Mouse (Mus musculus): Measurements from ENCODE around the gene Pax8.

Pax8 gene

DNA sequence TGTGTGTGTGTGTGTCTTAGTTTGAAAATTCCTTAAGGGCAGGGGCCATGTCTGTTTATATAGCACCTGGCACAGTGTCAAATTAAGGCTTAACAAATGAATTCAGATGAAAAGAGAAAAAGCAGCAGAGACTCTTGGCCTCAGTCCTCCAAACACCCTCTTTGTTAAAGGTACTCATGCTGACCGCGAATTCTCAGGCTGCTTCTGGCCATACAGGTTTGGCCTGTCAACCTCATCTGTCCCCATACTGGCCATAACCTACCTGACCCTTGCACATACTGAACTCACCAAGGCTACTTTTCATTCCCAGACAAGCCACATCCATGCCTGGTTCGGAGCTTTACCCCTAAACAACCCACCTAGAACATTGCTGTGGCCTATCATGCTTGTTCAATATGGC, 62.2 kb downstream of the Pax8 start:
- no peak for DNase-seq (ENCODE audit: low spot score)

GRCm38 (mm10) chr2:24409166-24409565, 66.2 kb downstream of the Pax8 start:
- peak; percentile 20 for DNase-seq (ENCODE audit: low spot score)

DNA sequence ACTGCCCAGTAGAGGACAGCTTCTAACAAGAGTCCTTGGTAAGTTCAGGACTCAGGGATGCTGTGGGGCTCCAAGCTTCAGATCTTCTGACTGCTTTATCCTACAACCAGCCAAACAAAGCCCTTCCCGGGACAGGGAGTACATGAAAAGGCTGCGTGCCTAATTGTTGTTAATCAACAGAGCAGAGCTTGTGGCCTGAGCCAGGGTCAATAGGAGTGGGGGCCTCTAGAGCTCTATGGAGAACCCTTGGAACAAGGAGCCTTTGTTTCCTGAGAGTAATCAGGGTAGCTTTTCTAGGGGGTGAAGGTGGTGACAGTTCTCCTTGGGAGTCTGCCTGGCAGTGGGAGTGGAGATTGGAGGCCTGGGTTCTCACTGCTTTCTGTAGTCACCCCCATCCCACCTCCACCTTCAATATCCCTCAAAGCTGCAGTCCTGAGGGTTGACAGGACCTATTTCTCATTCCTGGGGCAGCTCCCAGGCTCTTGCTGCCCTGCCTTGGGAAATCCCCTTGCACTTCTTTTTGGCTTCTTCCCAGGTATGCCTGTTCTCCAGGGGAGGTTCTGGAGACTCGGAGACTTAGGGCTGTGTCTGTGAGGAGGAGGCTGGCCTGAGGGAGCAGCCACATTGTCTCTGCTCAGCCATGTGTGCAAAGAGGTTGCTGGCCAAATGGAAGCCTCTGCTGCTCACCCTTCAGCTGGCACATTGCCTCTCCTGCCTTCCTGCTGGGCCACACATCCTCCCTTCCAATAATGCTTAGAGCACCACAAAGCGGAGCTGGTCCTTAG, 67.5 kb downstream of the Pax8 start:
- peak; percentile 50 for DNase-seq (ENCODE audit: low spot score)

DNA sequence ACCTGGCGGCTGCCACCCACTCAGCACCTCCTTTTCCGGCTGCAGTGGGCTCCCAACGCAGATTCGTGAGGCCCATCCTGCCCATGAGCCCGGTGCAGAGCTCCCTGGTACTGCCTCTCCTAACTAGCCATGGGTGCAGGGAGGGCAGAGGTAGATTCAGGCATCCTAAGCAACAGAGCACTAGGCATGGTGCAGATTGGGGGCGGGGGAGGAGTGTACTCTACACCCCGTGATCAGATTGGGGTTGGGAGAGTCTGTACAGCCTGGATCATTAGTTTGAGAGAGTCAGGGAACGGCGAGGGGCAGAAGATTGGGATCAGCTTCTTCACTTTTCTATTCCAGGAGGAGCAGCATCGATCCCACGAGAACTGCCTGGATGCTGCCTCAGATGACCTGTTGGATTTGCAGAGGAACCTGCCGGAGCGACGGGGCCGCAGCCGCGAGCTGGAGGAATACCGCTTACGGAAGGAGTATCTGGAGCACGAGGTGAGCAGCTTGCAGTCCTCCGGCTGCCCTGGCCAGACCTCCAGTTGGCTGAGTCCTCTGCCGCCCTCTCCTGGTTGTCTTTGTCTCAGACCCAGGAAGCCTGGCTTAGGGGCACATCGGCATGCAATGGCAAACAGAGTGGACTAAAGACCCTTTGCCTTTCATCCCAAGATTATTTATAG, 69.9 kb downstream of the Pax8 start:
- DNase-seq (ENCODE audit: low spot score) = peak; percentile 46

- DNase-seq (ENCODE audit: low spot score) = no peak
Observed at GRCm38 (mm10) chr2:24400711-24401110, 74.7 kb downstream of the Pax8 start.

DNA sequence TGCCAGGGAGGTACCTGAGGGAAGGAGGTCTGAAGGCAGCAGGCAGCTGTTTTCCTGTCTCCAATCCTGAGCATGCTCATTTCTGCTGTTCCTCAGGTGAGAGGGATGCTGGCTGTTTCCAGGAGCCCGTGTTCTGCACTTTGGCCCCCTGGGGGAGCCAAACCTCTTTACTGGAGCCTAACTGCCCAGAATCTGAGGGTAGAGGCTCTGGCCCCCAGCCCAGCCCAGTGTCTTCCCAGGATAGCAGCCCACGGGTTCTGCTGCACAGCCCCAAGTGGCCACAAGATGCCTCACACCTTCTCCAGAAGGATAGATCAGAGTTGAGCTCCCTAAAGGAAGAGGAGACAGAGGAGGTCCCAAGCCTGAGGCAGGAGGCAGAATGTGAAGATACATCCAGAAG, 78.3 kb downstream of the Pax8 start:
- DNase-seq (ENCODE audit: low spot score) = no peak

DNA sequence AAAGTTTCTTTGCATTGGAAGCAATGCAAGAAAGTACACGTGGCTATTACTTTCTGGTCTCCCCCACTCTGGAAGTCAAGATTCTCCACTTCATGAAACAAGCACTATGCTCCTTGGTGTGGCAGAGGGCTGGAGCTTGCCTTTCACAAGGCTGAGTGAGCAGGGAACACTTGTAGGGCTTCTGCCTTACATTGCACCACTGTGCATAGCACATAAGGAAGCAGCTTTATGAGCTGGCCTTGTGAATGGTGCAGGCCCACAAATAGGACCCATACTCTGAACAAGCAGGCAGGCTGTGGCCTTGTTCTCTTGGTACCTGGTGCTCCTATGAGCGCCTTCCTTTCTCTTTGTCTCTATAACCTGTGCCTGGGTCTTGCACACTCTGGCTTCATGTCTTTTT, 82.1 kb downstream of the Pax8 start:
- DNase-seq (ENCODE audit: low spot score) = no peak

DNA sequence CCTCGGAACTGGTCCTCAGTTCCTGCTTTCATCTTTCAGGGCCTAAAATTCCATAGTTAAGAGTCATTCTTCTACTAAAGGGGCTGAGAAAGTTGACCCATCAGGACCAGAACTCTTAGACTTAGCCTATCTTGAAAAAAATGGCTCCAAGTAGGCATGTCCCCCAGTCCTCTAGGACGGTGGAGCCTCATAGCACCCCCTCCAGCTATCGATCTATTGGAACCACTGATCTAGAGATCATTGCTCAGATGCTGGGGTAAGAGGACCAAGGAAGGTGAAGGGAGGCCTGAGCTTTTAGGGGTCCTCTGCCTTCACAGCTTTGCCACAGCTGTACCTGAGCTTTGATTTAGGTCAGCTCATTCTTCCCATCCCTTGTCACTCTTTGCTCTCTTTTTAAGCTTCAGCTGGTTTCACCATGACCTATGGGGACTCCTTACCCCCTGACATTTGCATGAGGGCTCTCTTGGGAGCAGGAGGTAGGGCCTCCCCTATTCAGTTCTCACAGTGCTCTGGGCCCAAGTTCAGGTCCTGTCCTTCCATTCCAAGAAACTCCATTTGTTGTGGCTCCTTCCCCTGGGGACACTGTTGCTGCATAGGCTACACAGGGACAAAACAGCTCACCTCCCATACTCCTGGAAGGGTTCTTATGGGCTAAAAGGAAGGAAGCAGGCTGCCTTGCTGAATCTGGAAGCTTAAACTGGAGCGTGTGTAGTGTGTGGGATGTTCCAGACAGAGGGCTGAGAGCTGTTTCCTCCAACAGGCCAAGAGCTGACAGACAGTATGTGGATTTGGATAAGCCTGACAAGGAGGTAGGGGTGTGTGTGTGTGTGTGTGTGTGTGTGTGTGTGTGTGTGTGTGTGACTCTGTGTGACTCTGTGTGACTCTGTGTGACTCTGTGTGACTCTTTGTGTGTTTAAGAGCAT, 87.8 kb downstream of the Pax8 start:
- DNase-seq (ENCODE audit: low spot score) = no peak

DNA sequence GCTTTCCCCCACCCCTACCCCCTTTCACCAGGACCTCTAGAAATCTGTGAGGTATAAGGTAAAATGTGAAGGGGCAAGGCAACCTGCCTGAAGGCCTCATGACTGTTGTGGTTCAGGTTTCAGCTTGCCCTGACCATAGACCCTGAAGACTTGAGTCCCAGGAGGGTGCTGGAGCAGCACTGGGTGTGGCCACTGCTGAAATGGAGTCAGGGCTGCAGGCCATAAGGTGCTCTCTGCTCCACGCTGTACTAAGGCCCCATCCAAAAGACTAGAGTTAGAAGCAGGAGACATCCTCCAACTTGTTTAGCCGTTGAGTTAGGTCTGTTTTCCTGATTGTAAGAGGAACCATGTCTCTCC, 88.5 kb downstream of the Pax8 start:
- DNase-seq (ENCODE audit: low spot score) = no peak

DNA sequence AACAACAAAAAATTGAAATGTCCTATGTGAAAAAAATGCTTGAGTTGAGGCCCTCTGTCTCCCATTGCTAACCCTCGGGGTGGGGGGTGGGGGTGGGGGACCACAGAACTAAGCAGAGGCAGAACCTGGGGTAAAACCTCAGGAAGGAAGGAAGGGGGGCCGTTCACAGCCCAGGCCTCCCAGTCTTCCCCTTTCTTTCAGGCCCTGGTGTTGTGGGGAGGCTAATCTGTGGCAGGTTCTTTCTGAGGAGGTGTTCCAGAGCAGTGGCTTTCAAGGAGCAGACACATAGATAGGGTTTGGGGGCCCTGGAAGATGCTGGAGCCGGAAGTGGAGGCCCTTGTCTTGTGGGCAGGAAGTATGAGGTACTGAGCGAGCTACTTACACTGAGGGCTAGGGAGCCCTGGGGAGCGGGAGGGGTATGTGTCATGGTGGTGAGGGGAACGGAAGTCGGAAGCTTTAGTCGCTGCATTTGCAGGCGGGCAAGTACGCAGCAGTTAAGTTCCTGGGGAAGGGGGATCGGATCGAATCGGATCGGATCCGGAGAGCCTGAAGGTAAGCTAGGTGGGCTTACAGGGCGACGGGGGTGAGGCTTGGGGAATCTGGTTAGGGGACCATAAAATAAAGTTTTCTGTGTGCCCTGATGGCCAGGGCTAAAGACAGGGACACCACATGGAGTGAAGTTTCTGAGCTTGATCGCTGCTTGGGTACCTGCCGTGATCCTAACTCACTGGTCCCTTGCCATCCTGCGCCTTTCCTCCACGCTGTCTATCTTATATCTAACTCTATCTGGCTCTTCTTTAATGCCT, 89.0 kb downstream of the Pax8 start:
- no peak for DNase-seq (ENCODE audit: low spot score)

DNA sequence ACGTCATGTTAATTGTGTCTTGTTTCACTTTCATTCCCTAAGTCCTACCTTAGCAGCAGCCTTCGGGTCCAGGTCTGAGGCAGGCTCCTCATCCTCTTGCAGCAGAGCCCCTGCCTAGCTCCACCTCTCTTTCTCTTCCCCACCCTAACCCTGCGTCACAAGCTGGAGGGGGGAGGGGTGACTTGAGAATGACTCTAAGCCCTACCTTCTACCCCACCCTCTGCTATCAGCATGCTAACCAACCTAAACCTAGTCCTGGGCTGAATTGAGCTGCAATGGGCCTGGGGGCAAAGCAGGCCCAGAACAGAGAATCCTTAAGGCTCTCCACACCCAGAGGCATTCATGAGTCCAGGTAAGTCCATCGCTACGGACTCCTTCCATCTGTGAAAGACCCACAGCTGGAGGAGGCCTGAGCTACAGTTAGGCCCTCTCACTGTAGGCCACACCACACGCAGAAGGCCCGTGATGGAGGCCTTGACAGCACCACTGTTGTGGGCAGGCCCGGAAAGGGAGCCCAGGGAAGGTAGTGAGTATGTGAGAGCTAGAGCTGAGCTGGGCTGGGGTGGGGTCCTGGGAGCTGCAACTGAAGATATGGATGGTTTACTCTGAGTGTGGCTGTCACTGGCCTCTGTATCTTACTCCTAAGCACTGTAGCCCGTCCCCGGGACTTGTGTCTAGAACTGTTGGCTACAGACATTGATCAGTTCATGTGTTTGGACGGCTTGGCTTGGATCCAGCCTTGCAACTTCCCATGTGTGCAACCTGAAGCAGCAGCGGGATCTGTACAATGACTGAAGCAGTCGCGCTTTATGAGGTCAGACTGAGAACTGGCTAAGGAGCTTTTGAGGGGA, 90.1 kb downstream of the Pax8 start:
- DNase-seq (ENCODE audit: low spot score) = no peak

DNA sequence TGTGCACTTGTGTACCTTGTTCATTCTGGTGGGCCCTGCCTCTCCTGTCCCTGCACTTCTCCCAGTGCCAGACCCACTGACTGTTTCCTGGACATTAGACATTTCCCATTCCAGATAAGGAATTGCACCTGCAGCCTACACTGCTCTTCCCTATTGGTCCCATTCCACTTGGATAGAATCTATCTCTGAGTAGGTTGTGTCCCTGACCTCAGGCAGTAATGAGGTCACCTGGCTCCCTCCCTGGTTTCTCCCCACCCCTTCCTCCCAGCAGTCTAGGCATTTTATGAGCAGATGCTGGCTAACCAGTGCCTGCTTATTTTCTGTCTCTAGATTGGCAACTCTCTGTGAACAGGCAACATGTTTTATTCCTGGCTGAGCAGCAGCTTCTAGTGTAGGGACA, 91.0 kb downstream of the Pax8 start:
- DNase-seq (ENCODE audit: low spot score) = no peak

- DNase-seq (ENCODE audit: low spot score) = no peak
Observed at GRCm38 (mm10) chr2:24383636-24384035, 91.8 kb downstream of the Pax8 start.

DNA sequence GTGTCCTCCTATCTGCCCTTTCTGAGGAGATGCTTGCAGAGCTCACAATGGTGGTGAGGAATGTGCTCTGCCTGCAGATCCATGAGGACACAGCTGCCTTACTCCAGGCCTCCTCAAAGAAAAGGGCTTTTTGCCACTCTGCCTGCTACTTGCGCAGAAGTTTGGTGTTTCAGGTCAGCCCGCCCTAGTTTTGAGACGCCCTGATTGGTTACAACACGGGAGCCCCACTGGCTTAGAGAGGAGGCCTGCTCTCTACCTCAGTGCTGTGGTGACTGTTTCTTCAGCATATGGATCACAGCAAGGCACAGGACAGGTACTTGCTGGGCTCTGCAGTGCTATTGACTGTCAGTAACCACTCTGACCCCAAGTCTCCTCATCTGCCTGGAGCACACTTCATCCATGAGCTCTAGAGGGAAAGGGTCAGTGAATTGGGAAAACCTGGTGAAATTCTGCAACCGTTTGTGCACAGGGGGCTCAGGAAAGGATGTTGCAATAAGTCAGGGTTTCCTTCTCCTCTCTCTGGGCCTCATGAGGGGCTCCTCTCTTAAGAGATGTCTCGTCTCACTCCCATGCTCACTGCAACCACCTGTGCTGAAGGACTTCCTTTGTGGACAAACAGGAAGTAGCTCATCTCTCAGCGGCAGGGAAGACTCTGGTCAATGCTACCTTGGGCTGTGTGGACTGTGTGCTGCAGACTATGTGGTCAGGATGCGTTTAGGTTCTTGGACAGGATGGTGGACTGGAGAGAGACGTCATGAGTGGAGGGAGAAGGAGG, 92.8 kb downstream of the Pax8 start:
- DNase-seq (ENCODE audit: low spot score) = no peak

DNA sequence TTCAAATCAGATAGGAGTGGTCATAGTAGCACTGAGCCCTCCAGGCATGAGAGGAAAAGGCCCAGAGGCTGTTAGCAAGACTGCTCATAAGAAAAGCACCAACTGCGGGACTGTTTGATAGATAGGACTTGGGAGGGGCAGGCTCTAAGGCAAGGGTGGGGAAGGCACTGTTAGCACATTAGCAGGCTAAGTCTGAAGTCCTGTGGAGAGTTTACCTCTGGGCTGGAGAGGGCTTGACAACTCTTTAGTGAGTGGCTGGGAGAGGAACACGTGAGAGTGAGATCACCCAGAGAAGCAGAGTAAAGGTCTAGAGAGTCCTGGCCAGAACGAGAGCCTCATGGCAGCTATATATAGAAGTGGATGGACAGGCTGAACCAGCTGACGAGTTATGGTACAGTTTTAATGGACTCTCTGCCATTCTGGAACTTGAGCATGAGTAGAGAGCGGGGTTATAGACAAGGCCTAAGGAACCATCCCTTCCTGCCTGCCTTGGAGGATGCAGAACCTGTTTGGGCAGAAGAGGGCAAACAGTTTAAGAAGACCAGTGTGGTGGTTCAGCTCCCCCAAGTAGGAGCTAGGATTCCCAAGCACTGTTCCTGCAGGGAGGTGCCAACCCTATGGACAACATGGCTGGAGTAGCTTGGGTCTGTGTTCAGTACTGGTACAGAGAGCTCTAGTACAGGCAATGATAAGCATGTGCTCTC, 96.5 kb downstream of the Pax8 start:
- no peak for DNase-seq (ENCODE audit: low spot score)
